Comparison of ENCODE assay signal across 7 mouse cellular contexts in genomic region chr4:95050518-95051278, GRCm38 (mm10). TPM values are rescaled to one million over a fixed set of nuclear protein-coding genes. Genes with fewer than 3 reads are reported as not detected.
DNase-seq lines count a peak whose midpoint lies in the region; ATAC-seq and TF ChIP-seq lines count a peak whose summit lies in the region.

No protein-coding gene starts in this region.

- no peaks in the 10 kb centered on the region; the same call in 1 of the 2 replicates for H3K4me1 ChIP-seq in embryonic fibroblast, embryonic 13.5 days (ENCODE audit: control insufficient read depth, insufficient read depth, low read length)
- H3K4me1 ChIP-seq in heart, embryonic 14.5 days (ENCODE audit: control insufficient read depth in 2 of 2, insufficient read depth in 2 of 2, low read length in 2 of 2) = peaks cover 0 to 20% of the 10 kb centered on the region in 2 experiments; a peak in 2 of 4 replicates
- H3K4me1 ChIP-seq in liver, embryonic 12.5 days = peaks cover 33% of the 10 kb centered on the region
- H3K4me1 ChIP-seq in stomach, embryonic 14.5 days (ENCODE audit: control insufficient read depth, insufficient read depth, low read length) = peaks cover 28% of the 10 kb centered on the region

- peak; percentile 31; the same call in 1 of the 2 replicates for TF ChIP-seq CTCF in embryonic fibroblast, embryonic 13.5 days (IDR thresholded peaks at IDR 0.05; ENCODE audit: borderline replicate concordance, insufficient read depth, low read length)

- ATAC-seq in heart, embryonic 14.5 days (ENCODE audit: insufficient number of reproducible peaks, insufficient read depth, low FRiP score, low read depth) = no peak
- peak; percentile 14 for ATAC-seq in liver, embryonic 12.5 days
- no peak for ATAC-seq in stomach, embryonic 14.5 days (ENCODE audit: insufficient number of reproducible peaks, insufficient read depth, low FRiP score, low read depth)

- WGBS in heart, embryonic 14.5 days = under 1% methylated on average over 61 of the region's 70 CpGs
- WGBS in liver, embryonic 12.5 days (ENCODE audit: insufficient replicate concordance) = under 1% methylated on average over 70 of the region's 70 CpGs
- under 1% methylated on average over 70 of the region's 70 CpGs for WGBS in stomach, embryonic 14.5 days

- no peaks in the 10 kb centered on the region for H3K27me3 ChIP-seq in heart, embryonic 14.5 days (ENCODE audit: control insufficient read depth, insufficient read depth, low read length)
- H3K27me3 ChIP-seq in liver, embryonic 12.5 days (replicated peaks) = peaks cover 52% of the 10 kb centered on the region
- H3K27me3 ChIP-seq in stomach, embryonic 14.5 days (ENCODE audit: control insufficient read depth, insufficient read depth, low read length) = no peaks in the 10 kb centered on the region

- no peaks in the 10 kb centered on the region for H3K9me3 ChIP-seq in heart, embryonic 14.5 days (ENCODE audit: control insufficient read depth, low read length)
- no peaks in the 10 kb centered on the region for H3K9me3 ChIP-seq in liver, embryonic 12.5 days (replicated peaks)
- H3K9me3 ChIP-seq in stomach, embryonic 14.5 days (ENCODE audit: control insufficient read depth, low read depth, low read length) = no peaks in the 10 kb centered on the region

- H3K4me2 ChIP-seq in heart, embryonic 14.5 days (ENCODE audit: low read length) = peak overlapping the region; percentile 89
- peak overlapping the region; percentile 94 for H3K4me2 ChIP-seq in liver, embryonic 12.5 days
- H3K4me2 ChIP-seq in stomach, embryonic 14.5 days (replicated peaks; ENCODE audit: low read depth, low read length) = peak overlapping the region; percentile 60

- peak overlapping the region; percentile 83 for H3K27ac ChIP-seq in embryonic fibroblast, embryonic 13.5 days (ENCODE audit: insufficient read depth, low read length)
- H3K27ac ChIP-seq in heart, embryonic 14.5 days (replicated peaks in 1 of 2; ENCODE audit: control insufficient read depth in 1 of 2, insufficient read depth in 1 of 2, low read depth in 2 of 2, low read length in 2 of 2) = peak overlapping the region; percentile 100
- H3K27ac ChIP-seq in liver, embryonic 12.5 days = peak overlapping the region; percentile 88
- peak overlapping the region; percentile 100 for H3K27ac ChIP-seq in stomach, embryonic 14.5 days (ENCODE audit: low read length)

- H3K9ac ChIP-seq in heart, embryonic 14.5 days (ENCODE audit: low read length) = peak overlapping the region; percentile 99
- H3K9ac ChIP-seq in liver, embryonic 12.5 days = peak overlapping the region; percentile 78
- peak overlapping the region; percentile 98 for H3K9ac ChIP-seq in stomach, embryonic 14.5 days (replicated peaks; ENCODE audit: low read depth, low read length)

- peaks cover 16% of the 10 kb centered on the region; the same call in 1 of the 2 replicates for H3K36me3 ChIP-seq in heart, embryonic 14.5 days (ENCODE audit: control insufficient read depth, insufficient read depth, low read length)
- no peaks in the 10 kb centered on the region for H3K36me3 ChIP-seq in liver, embryonic 12.5 days
- H3K36me3 ChIP-seq in stomach, embryonic 14.5 days (ENCODE audit: control insufficient read depth, insufficient read depth, low read length) = no peaks in the 10 kb centered on the region

- TF ChIP-seq POLR2A in embryonic fibroblast, embryonic 13.5 days (IDR thresholded peaks at IDR 0.05; ENCODE audit: low read depth, low read length) = peak; percentile 45; the same call in 1 of the 2 replicates

- H3K4me3 ChIP-seq in embryonic fibroblast, embryonic 13.5 days (ENCODE audit: insufficient read depth, low read length) = peak overlapping the region; percentile 82
- H3K4me3 ChIP-seq in heart, embryonic 14.5 days (ENCODE audit: control insufficient read depth in 1 of 2, insufficient read depth in 1 of 2, low read depth in 1 of 2, low read length in 2 of 2) = peak overlapping the region; percentile 90 to 93
- H3K4me3 ChIP-seq in liver, embryonic 12.5 days = peak overlapping the region; percentile 69
- H3K4me3 ChIP-seq in stomach, embryonic 14.5 days (ENCODE audit: low read depth, low read length) = peak overlapping the region; percentile 97

- peak; percentile 79 to 84 for DNase-seq in adrenal gland, postnatal 36 days
- peak; percentile 89 for DNase-seq in kidney, postnatal 14 days
- peak; percentile 49 to 64 for DNase-seq in natural killer cell, adult 2 months (ENCODE audit: low spot score in 2 of 2)

RNA-seq across cellular contexts. Expression of gene Jun, which starts 1.3 kb away (rescaled TPM):
- total RNA-seq in adrenal gland, postnatal 36 days (2021) = 100 to 1,000 TPM; 145 to 309 TPM
- polyA plus RNA-seq in embryonic fibroblast, embryonic 13.5 days (2011; ENCODE audit: insufficient read length, low read depth, missing spikeins) = 45.3 and 60.9 TPM in 2 replicates
- polyA plus RNA-seq in heart, embryonic 14.5 days (2014; fragmentation: Nextera tagmentation; extraction: Ambion mirVana) = 35.6 and 39.3 TPM in 2 replicates
- 12.0 and 12.2 TPM in 2 replicates for polyA plus RNA-seq in liver, embryonic 12.5 days (2016; fragmentation: Nextera tagmentation; extraction: Ambion mirVana)
- 55.1 and 62.7 TPM in 2 replicates for polyA plus RNA-seq in stomach, embryonic 14.5 days (2014; fragmentation: Nextera tagmentation; extraction: Ambion mirVana)
